Mouse (Mus musculus) brain, embryonic 14.5 days (tissue): ENCODE data around the gene Arih1. TPM values are rescaled to one million over a fixed set of nuclear protein-coding genes. Genes with fewer than 3 reads are reported as not detected.

Source experiments
- DNase-seq: peaks from one replicate; pipeline ENCODE4 v3.0.0-alpha.2; 2011; ENCODE audit warnings: low read depth
- CTCF ChIP-seq: fragments of 200-500 bp; IDR thresholded peaks from 2 replicates; pipeline ENCODE4 v1.5.1; 2012; ENCODE audit warnings: inconsistent platforms, mild to moderate bottlenecking, moderate library complexity, borderline replicate concordance; ENCODE audit not compliant: insufficient read depth, insufficient read length; ENCODE audit errors: extremely low read depth
- POLR2A ChIP-seq: fragments of 200-500 bp; IDR thresholded peaks from 2 replicates; pipeline ENCODE4 v1.6.1; 2012; ENCODE audit warnings: mild to moderate bottlenecking, inconsistent platforms, borderline replicate concordance; ENCODE audit not compliant: poor library complexity, insufficient read depth, insufficient read length, severe bottlenecking; ENCODE audit errors: extremely low read depth
- polyA plus RNA-seq: library from polyadenylated mRNA; depleted of rRNA; stranded (reverse); fragments of >200 nt; gene quantifications from 2 replicates; pipeline ENCODE4 v1.2.3, GENCODE M21; 2012

The Arih1 gene
- polyA plus RNA-seq, 1 experiment: 73.7 TPM

DNA sequence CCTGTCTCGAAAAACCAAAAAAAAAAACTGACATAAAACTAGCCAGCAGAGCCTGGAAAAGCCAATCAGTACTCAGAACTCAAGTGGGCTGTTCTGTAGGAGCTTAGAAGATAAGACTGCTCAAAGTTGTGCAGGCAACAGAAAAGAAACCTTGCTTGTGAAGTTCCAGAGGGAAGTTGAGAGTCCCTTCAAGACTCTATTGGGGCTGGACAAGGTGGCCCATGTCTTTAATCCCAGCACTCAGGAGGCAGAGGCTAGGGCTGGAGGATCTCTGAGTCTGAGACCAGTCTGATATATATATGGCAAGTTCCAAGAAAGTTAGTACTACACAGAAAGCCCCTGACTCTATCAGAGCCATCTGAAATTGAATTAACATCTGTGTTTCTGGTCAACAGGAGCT lies 28.0 kb downstream of the Arih1 start:
- no peak for DNase-seq
- TF ChIP-seq POLR2A: no peak
- TF ChIP-seq CTCF: no peak

- no peak for DNase-seq
- TF ChIP-seq POLR2A: no peak
- TF ChIP-seq CTCF: no peak
Measured at GRCm38 (mm10) chr9:59457671-59458070, 28.7 kb downstream of the Arih1 start.

DNA sequence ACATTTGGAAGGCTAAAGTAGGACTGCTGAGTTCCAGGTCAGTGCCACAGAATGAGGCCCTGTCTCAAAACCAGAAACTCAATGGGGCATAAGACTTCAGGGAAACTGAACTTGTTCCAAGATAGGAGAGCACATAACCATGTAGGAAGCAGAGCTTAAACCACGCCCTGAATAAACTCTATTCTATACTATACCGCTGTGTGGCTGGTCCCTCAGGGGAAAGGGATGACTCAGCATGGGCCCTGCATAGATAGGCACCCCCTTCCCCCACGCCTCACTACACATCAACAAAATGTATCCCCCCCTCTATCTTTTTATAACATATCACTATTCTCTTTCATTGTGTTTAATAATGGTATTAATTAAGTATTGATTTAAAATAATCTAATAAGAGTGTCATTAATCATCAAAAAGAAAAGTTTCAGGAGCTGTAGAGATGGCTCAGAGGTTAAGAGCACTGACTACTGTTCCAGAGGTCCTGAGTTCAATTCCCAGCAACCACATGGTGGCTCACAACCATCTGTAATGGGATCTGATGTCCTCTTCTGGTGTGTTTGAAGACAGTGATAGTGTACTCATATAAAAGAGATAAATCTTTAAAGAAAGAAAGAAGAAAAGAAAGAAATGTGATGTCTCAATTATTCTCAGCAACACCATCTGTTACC lies 30.9 kb downstream of the Arih1 start:
- no peak for TF ChIP-seq POLR2A
- no peak for TF ChIP-seq CTCF
- no peak for DNase-seq

DNA sequence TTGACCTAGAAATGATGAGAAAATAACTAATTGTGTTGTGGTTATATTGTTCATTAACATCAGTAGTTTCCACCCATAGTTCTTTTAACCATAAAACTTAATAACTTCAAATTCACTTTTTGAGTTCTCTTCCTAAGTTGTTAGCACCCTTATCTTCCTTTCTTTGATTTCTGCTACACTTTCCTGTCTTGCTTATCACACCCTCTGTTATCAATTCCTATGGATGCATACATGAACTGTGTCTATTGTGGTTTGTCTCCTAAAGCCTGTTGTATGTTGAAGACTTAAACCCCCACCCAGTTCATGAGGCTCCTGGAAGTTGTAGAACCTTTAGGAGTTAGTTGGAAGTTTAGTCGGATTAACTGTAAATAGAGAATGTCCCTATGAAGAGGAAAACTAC lies 52.7 kb downstream of the Arih1 start:
- TF ChIP-seq POLR2A: no peak
- TF ChIP-seq CTCF: no peak
- no peak for DNase-seq

- TF ChIP-seq CTCF: no peak
- no peak for TF ChIP-seq POLR2A
- DNase-seq: no peak
Measured at GRCm38 (mm10) chr9:59431626-59432025, 54.8 kb downstream of the Arih1 start.

- TF ChIP-seq CTCF (no peak), POLR2A (no peak)
- no peak for DNase-seq
Measured at GRCm38 (mm10) chr9:59420487-59420886, 65.9 kb downstream of the Arih1 start.

DNA sequence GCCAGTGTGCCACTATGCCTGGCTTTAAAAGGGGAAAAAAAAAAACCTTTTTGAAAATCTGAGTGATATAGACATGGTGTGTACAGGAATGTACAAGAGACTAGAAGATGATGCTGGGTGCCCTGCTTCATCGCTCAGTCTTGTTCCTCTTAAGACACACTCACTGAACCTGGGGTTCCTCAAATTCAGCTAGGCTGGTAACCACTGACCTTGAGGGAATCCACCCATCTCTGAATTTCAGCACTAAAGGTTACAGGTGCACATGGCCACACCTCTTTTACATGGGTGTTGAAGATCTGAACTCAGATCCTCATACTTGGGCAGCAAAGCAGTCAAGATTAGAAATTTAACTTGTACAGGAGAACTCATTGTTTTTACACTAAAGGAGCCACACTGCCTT lies 79.1 kb downstream of the Arih1 start:
- TF ChIP-seq CTCF (no peak), POLR2A (no peak)

GRCm38 (mm10) chr9:59389086-59389485 lies 97.3 kb downstream of the Arih1 start:
- no peak for DNase-seq
- TF ChIP-seq CTCF (no peak), POLR2A (no peak)

More for the DNA sequence above, 79.1 kb downstream of the Arih1 start:
- DNase-seq: no peak

GRCm38 (mm10) chr9:59388311-59388710 lies 98.1 kb downstream of the Arih1 start:
- TF ChIP-seq POLR2A: no peak
- TF ChIP-seq CTCF: no peak
- no peak for DNase-seq

- no peak for DNase-seq
- TF ChIP-seq CTCF (no peak), POLR2A (no peak)
Measured at GRCm38 (mm10) chr9:59387461-59387860, 99.0 kb downstream of the Arih1 start.

DNA sequence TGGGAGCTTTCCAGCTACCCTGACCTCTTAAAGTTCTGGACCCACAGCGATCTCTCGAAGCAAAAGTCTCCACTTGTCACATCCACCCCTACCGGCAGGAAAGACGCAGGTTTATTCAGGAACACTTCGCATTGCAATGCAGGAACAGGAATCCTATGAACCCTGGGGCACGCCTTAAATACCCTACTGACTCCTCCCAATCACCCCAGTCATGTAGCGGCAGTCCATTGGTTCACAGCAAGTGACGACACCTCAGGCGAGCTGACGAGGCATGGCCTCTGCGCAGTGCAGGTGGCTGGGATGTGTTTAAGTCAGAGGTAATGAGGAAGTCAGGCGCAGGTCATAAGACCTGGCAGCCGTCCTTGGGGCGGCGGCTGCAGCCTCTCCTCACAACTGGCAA lies 110.8 kb downstream of the Arih1 start:
- no peak for TF ChIP-seq POLR2A
- TF ChIP-seq CTCF: no peak
- DNase-seq: no peak

DNA sequence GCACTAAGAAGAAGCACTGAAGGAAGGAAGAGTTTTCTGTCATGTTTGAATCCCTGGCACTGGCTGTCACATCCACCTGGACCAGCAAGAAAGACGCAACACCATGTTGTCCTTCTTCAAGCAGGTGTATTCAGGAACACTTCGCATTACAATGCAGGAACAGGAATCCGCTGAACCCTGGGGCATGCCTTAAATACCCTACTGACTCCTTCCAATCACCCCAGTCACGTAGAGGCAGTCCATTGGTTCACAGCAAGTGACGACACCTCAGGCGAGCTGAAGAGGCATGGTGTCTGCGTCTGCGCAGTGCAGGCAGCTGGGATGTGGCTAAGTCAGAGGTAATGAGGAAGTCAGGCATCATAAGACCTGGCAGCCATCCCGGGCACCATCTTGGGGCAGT lies 116.8 kb downstream of the Arih1 start:
- no peak for TF ChIP-seq POLR2A
- TF ChIP-seq CTCF: no peak

More for the DNA sequence above, 116.8 kb downstream of the Arih1 start:
- DNase-seq: no peak
